In genomic region chr7:6183802-6184201, GRCm38 (mm10) we compare ENCODE assay signal across 15 mouse cellular contexts. TPM values are rescaled to one million over a fixed set of nuclear protein-coding genes. Genes with fewer than 3 reads are reported as not detected.
DNase-seq lines count a peak whose midpoint lies in the region; ATAC-seq and TF ChIP-seq lines count a peak whose summit lies in the region.
"Had no signal": no experiment of that assay in that cellular context is flagged by ENCODE, and none has a peak within 500 bp of the region (broad histone marks: within the 10 kb centered on the region; RNA-seq: fewer than 3 reads in every experiment).

No protein-coding gene starts in this region.

- no peak overlapping the region for H3K4me2 ChIP-seq in heart, embryonic 13.5 days
- H3K4me2 ChIP-seq in liver, postnatal 0 days (ENCODE audit: low read depth, low read length): no peak overlapping the region
- no peak overlapping the region for H3K4me2 ChIP-seq in kidney, embryonic 16.5 days (replicated peaks; ENCODE audit: low read depth, low read length)
- H3K4me2 ChIP-seq: hindbrain, embryonic 12.5 days; limb, embryonic 13.5 days had no signal

- TF ChIP-seq EP300 in liver, postnatal 0 days (IDR thresholded peaks at IDR 0.05; ENCODE audit: low read depth): no peak

- peaks cover 23% of the 10 kb centered on the region for H3K4me1 ChIP-seq in heart, embryonic 13.5 days
- H3K4me1 ChIP-seq in heart, embryonic 10.5 days: no peaks in the 10 kb centered on the region
- H3K4me1 ChIP-seq in liver, adult 2 months (ENCODE audit: control insufficient read depth, insufficient read depth, low read length): peaks cover 3% of the 10 kb centered on the region; the same call in 1 of the 2 replicates
- H3K4me1 ChIP-seq in liver, postnatal 0 days (ENCODE audit: insufficient read depth): no peaks in the 10 kb centered on the region
- H3K4me1 ChIP-seq in kidney, embryonic 16.5 days (ENCODE audit: insufficient read depth, low read length): no peaks in the 10 kb centered on the region; the same call in 1 of the 2 replicates
- H3K4me1 ChIP-seq in lung, adult 2 months (ENCODE audit: control insufficient read depth, insufficient read depth, low read length): no peaks in the 10 kb centered on the region
- H3K4me1 ChIP-seq: hindbrain, embryonic 12.5 days had no signal

- no peak for DNase-seq in heart, embryonic 10.5 days (ENCODE audit: low spot score)
- no peak for DNase-seq in liver, adult 2 months (ENCODE audit: extremely low read depth, low read depth, low spot score)
- no peak for DNase-seq in liver, postnatal 0 days
- DNase-seq in cerebellum, adult 11-12 months: peak; percentile 89
- no peak for DNase-seq in lung, adult 2 months
- no peak for DNase-seq in spleen, postnatal 36 days (ENCODE audit: low spot score in 2 of 2)
- DNase-seq: lung, postnatal 4 days; thymus, postnatal 25 days had no signal

- H3K9ac ChIP-seq in heart, embryonic 13.5 days: no peak overlapping the region
- H3K9ac ChIP-seq in liver, adult 2 months (ENCODE audit: low read depth, low read length): no peak overlapping the region
- H3K9ac ChIP-seq in liver, postnatal 0 days (replicated peaks): no peak overlapping the region
- no peak overlapping the region for H3K9ac ChIP-seq in kidney, embryonic 16.5 days (replicated peaks; ENCODE audit: low read length)
- H3K9ac ChIP-seq: hindbrain, embryonic 12.5 days; limb, embryonic 13.5 days had no signal

- H3K9me3 ChIP-seq in heart, embryonic 13.5 days: no peaks in the 10 kb centered on the region
- H3K9me3 ChIP-seq in heart, embryonic 10.5 days: no peaks in the 10 kb centered on the region
- no peaks in the 10 kb centered on the region for H3K9me3 ChIP-seq in liver, postnatal 0 days (ENCODE audit: low read length)
- 0 out of 2 replicates have a peak, but pooled peaks cover 4% of the 10 kb centered on the region for H3K9me3 ChIP-seq in kidney, embryonic 16.5 days (ENCODE audit: low read length)
- H3K9me3 ChIP-seq: hindbrain, embryonic 12.5 days had no signal

- TF ChIP-seq POLR2A in liver, adult 2 months (IDR thresholded peaks at IDR 0.05; ENCODE audit: extremely low read depth, insufficient read depth, low read length): no peak
- TF ChIP-seq POLR2A in lung, adult 2 months (IDR thresholded peaks at IDR 0.05; ENCODE audit: borderline replicate concordance, extremely low read depth, low read depth, low read length): no peak

- no peak for TF ChIP-seq CTCF in liver, adult 2 months (IDR thresholded peaks at IDR 0.05; ENCODE audit: low read depth, low read length)
- no peak for TF ChIP-seq CTCF in liver, postnatal 0 days (IDR thresholded peaks at IDR 0.05; ENCODE audit: low read depth)
- TF ChIP-seq CTCF in lung, adult 2 months (IDR thresholded peaks at IDR 0.05; ENCODE audit: insufficient read depth, low read length): no peak

- no peak for ATAC-seq in heart, embryonic 13.5 days (ENCODE audit: extremely low read depth, insufficient number of reproducible peaks, low FRiP score, low TSS enrichment)
- ATAC-seq in liver, postnatal 0 days: no peak
- peak; percentile 39; the same call in 1 of the 2 replicates for ATAC-seq in kidney, embryonic 16.5 days (ENCODE audit: low FRiP score, low TSS enrichment)
- ATAC-seq: CD4-positive, CD25-positive, alpha-beta regulatory T cell, adult 4 months had no signal

- no peaks in the 10 kb centered on the region for H3K79me2 ChIP-seq in liver, adult 2 months (ENCODE audit: control insufficient read depth, insufficient read depth, low read length)

- whole genome bisulfite sequencing in heart, embryonic 13.5 days: 90% methylated on average over 19 of the region's 19 CpGs
- 89% methylated on average over 19 of the region's 19 CpGs for whole genome bisulfite sequencing in heart, embryonic 10.5 days
- WGBS in liver, adult 2 months: 84% methylated on average over 19 of the region's 19 CpGs
- WGBS in liver, postnatal 0 days (ENCODE audit: insufficient replicate concordance): 90% methylated on average over 19 of the region's 19 CpGs
- 88% methylated on average over 19 of the region's 19 CpGs for WGBS in kidney, embryonic 16.5 days
- WGBS in lung, adult 2 months: 93% methylated on average over 19 of the region's 19 CpGs

- H3K27me3 ChIP-seq in heart, embryonic 13.5 days (replicated peaks): peaks cover 5% of the 10 kb centered on the region; the same call in 1 of the 2 replicates
- H3K27me3 ChIP-seq in heart, embryonic 10.5 days (ENCODE audit: insufficient read depth, poor library complexity, severe bottlenecking): peaks cover 9% of the 10 kb centered on the region
- H3K27me3 ChIP-seq in liver, adult 2 months (ENCODE audit: control insufficient read depth, insufficient read depth, low read length): no peaks in the 10 kb centered on the region
- no peaks in the 10 kb centered on the region for H3K27me3 ChIP-seq in liver, postnatal 0 days (ENCODE audit: insufficient read depth, low read length)
- no peaks in the 10 kb centered on the region for H3K27me3 ChIP-seq in kidney, embryonic 16.5 days (ENCODE audit: insufficient read depth, low read length)
- H3K27me3 ChIP-seq: hindbrain, embryonic 12.5 days had no signal

- peaks cover 67% of the 10 kb centered on the region for H3K36me3 ChIP-seq in heart, embryonic 13.5 days
- peaks cover 58% of the 10 kb centered on the region for H3K36me3 ChIP-seq in heart, embryonic 10.5 days
- peaks cover 9% of the 10 kb centered on the region for H3K36me3 ChIP-seq in liver, adult 2 months (ENCODE audit: control insufficient read depth, insufficient read depth, low read length)
- H3K36me3 ChIP-seq in liver, postnatal 0 days (replicated peaks; ENCODE audit: insufficient read depth, low read length): peaks cover 22% of the 10 kb centered on the region; the same call in 1 of the 2 replicates
- peaks cover 55% of the 10 kb centered on the region for H3K36me3 ChIP-seq in kidney, embryonic 16.5 days (ENCODE audit: insufficient read depth, low read length)

- peak overlapping the region; percentile 67 for H3K27ac ChIP-seq in heart, embryonic 13.5 days (replicated peaks)
- no peak overlapping the region for H3K27ac ChIP-seq in heart, embryonic 10.5 days
- H3K27ac ChIP-seq in liver, adult 2 months (replicated peaks; ENCODE audit: insufficient read depth, low read depth, low read length): 0 out of 2 replicates have a peak overlapping the region, but pooled peaks have one; percentile 1
- no peak overlapping the region for H3K27ac ChIP-seq in liver, postnatal 0 days (ENCODE audit: low read depth)
- no peak overlapping the region for H3K27ac ChIP-seq in kidney, embryonic 16.5 days (ENCODE audit: low read length)
- H3K27ac ChIP-seq: hindbrain, embryonic 12.5 days; limb, embryonic 13.5 days had no signal

- H3K4me3 ChIP-seq in heart, embryonic 13.5 days: no peak overlapping the region
- H3K4me3 ChIP-seq in heart, embryonic 10.5 days: no peak overlapping the region
- H3K4me3 ChIP-seq in liver, adult 2 months (ENCODE audit: insufficient read depth, low read depth, low read length): peak overlapping the region; percentile 7; the same call in 1 of the 2 replicates
- H3K4me3 ChIP-seq in liver, postnatal 0 days (ENCODE audit: low read depth, low read length): no peak overlapping the region
- no peak overlapping the region for H3K4me3 ChIP-seq in kidney, embryonic 16.5 days (ENCODE audit: low read length)
- H3K4me3 ChIP-seq in lung, adult 2 months (replicated peaks; ENCODE audit: extremely low read depth, low read depth, low read length): no peak overlapping the region
- H3K4me3 ChIP-seq: hindbrain, embryonic 12.5 days; limb, embryonic 13.5 days had no signal

RNA-seq across cellular contexts. Expression of gene Zfp444, which starts 11.8 kb away (rescaled TPM):
- 26.8 and 34.0 TPM in 2 replicates for polyA plus RNA-seq in heart, embryonic 13.5 days (2015; fragmentation: Nextera tagmentation; extraction: Ambion mirVana)
- polyA plus RNA-seq in heart, embryonic 10.5 days (2016; fragmentation: Nextera tagmentation; extraction: Ambion mirVana): 38.6 and 51.4 TPM in 2 replicates
- total RNA-seq in liver, adult 2 months (2014; rRNA removed): 11.0 and 17.5 TPM in 2 replicates
- polyA plus RNA-seq in liver, adult 2 months (2012; rRNA removed): 23.9 and 29.7 TPM in 2 replicates
- polyA plus RNA-seq in liver, postnatal 0 days (2015; fragmentation: Nextera tagmentation; extraction: Ambion mirVana): 26.0 and 27.3 TPM in 2 replicates
- 69.9 and 73.5 TPM in 2 replicates for polyA plus RNA-seq in kidney, embryonic 16.5 days (2015; fragmentation: Nextera tagmentation; extraction: Ambion mirVana)
- 35.2 and 36.7 TPM in 2 replicates for polyA plus RNA-seq in lung, adult 2 months (2012; rRNA removed)

RNA-seq across cellular contexts. Expression of gene Galp, which starts 13.1 kb away (rescaled TPM):
- not detected in 2 replicates for polyA plus RNA-seq in heart, embryonic 13.5 days (2015; fragmentation: Nextera tagmentation; extraction: Ambion mirVana)
- not detected in 2 replicates for polyA plus RNA-seq in heart, embryonic 10.5 days (2016; fragmentation: Nextera tagmentation; extraction: Ambion mirVana)
- not detected in 2 replicates for total RNA-seq in liver, adult 2 months (2014; rRNA removed)
- not detected in 2 replicates for polyA plus RNA-seq in liver, adult 2 months (2012; rRNA removed)
- not detected in 2 replicates for polyA plus RNA-seq in liver, postnatal 0 days (2015; fragmentation: Nextera tagmentation; extraction: Ambion mirVana)
- polyA plus RNA-seq in kidney, embryonic 16.5 days (2015; fragmentation: Nextera tagmentation; extraction: Ambion mirVana): not detected in 2 replicates
- polyA plus RNA-seq in lung, adult 2 months (2012; rRNA removed): not detected in 2 replicates
- total RNA-seq: gastrocnemius, postnatal 14 days; layer of hippocampus, postnatal 10 days had no signal
- polyA plus RNA-seq: CD4-positive, CD25-positive, alpha-beta regulatory T cell, adult 4 months; hindbrain, embryonic 12.5 days; limb, embryonic 13.5 days had no signal

RNA-seq across cellular contexts. Expression of gene Zfp787, which starts 28.0 kb away (rescaled TPM):
- polyA plus RNA-seq in heart, embryonic 13.5 days (2015; fragmentation: Nextera tagmentation; extraction: Ambion mirVana): 19.1 and 20.0 TPM in 2 replicates
- 22.3 and 31.1 TPM in 2 replicates for polyA plus RNA-seq in heart, embryonic 10.5 days (2016; fragmentation: Nextera tagmentation; extraction: Ambion mirVana)
- 33.7 and 36.8 TPM in 2 replicates for total RNA-seq in liver, adult 2 months (2014; rRNA removed)
- polyA plus RNA-seq in liver, adult 2 months (2012; rRNA removed): 46.0 and 51.7 TPM in 2 replicates
- polyA plus RNA-seq in liver, postnatal 0 days (2015; fragmentation: Nextera tagmentation; extraction: Ambion mirVana): 38.1 and 39.5 TPM in 2 replicates
- polyA plus RNA-seq in kidney, embryonic 16.5 days (2015; fragmentation: Nextera tagmentation; extraction: Ambion mirVana): 27.7 and 31.8 TPM in 2 replicates
- 38.4 and 44.0 TPM in 2 replicates for polyA plus RNA-seq in lung, adult 2 months (2012; rRNA removed)

RNA-seq across cellular contexts. Expression of gene Zscan5b, which starts 38.3 kb away (rescaled TPM):
- not detected in 2 replicates for polyA plus RNA-seq in heart, embryonic 13.5 days (2015; fragmentation: Nextera tagmentation; extraction: Ambion mirVana)
- not detected in 2 replicates for polyA plus RNA-seq in heart, embryonic 10.5 days (2016; fragmentation: Nextera tagmentation; extraction: Ambion mirVana)
- total RNA-seq in liver, adult 2 months (2014; rRNA removed): not detected in 2 replicates
- not detected in 2 replicates for polyA plus RNA-seq in liver, adult 2 months (2012; rRNA removed)
- not detected in 2 replicates for polyA plus RNA-seq in liver, postnatal 0 days (2015; fragmentation: Nextera tagmentation; extraction: Ambion mirVana)
- not detected in 2 replicates for polyA plus RNA-seq in kidney, embryonic 16.5 days (2015; fragmentation: Nextera tagmentation; extraction: Ambion mirVana)
- polyA plus RNA-seq in lung, adult 2 months (2012; rRNA removed): not detected in 2 replicates
- total RNA-seq: gastrocnemius, postnatal 14 days; layer of hippocampus, postnatal 10 days had no signal
- polyA plus RNA-seq: CD4-positive, CD25-positive, alpha-beta regulatory T cell, adult 4 months; hindbrain, embryonic 12.5 days; limb, embryonic 13.5 days had no signal

Comparison
In these comparisons a context has a peak if more than half of its experiments do, and no peak if none do; other contexts are left out.
1. H3K27ac ChIP-seq: peak in heart, embryonic 13.5 days (single experiment) and liver, adult 2 months (single experiment); none in heart, embryonic 10.5 days (single experiment), liver, postnatal 0 days (single experiment) and kidney, embryonic 16.5 days (single experiment).